In the genomic region with DNA sequence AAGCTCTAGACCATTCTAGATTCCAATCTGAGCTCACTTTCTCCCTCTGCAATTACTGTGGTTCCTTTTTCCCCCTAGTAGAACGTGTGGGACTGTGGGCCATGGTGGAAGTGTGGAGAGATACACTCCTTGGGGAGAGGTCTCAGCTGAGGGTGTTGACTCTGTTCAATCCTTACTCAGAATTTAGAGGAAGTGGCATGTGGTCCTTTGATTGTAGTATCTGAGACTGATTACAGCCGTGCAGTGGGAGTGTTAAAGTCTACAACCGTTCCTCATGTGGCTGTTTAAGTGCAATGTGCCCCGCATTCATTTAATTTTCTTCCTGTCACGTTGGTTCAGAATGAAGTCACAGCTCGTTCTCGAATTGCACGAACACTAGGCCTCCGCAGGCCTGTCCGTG, we compare ENCODE assay signal across 25 mouse cellular contexts. TPM values are rescaled to one million over a fixed set of nuclear protein-coding genes. Genes with fewer than 3 reads are reported as not detected.
DNase-seq lines count a peak whose midpoint lies in the region; ATAC-seq and TF ChIP-seq lines count a peak whose summit lies in the region.
"Had no signal": no experiment of that assay in that cellular context is flagged by ENCODE, and none has a peak within 500 bp of the region (broad histone marks: within the 10 kb centered on the region; RNA-seq: fewer than 3 reads in every experiment).

No protein-coding gene starts in this region.

- no peaks in the 10 kb centered on the region for H3K27me3 ChIP-seq in neural tube, embryonic 11.5 days (ENCODE audit: control insufficient read depth, insufficient read depth, low read length)
- H3K27me3 ChIP-seq in CH12.LX (replicated peaks), result no peaks in the 10 kb centered on the region
- H3K27me3 ChIP-seq in MEL (ENCODE audit: control insufficient read depth in 1 of 2, insufficient read depth in 2 of 2, low read length in 2 of 2), result no peaks in the 10 kb centered on the region
- H3K27me3 ChIP-seq: Patski had no signal

- peak; percentile 8 for DNase-seq in neural tube, embryonic 11.5 days (ENCODE audit: low spot score)
- no peak for DNase-seq in neural tube, embryonic 10.5 days (ENCODE audit: extremely low spot score, low spot score)
- DNase-seq in CH12.LX (ENCODE audit: extremely low read depth) (no peak), MEL (ENCODE audit: low read depth, low spot score) (peak; percentile 66), MEL-GATA-1-ER (ENCODE audit: extremely low read depth, low read depth) (peak; percentile 39), adipocyte (ENCODE audit: low spot score) (no peak)
- no peak for DNase-seq in cerebellum, adult 11 months
- DNase-seq in frontal cortex, adult 2 months (ENCODE audit: extremely low spot score in 1 of 2, low spot score in 1 of 2), result no peak
- DNase-seq: adrenal gland, adult 2 months; adrenal gland, adult 8-10 months; adrenal gland, postnatal 10 days; adrenal gland, postnatal 14 days; adrenal gland, postnatal 25 days; adrenal gland, postnatal 36 days; B cell, adult 2 months; cerebellum, adult 18-20 months; cerebellum, adult 2 months; cerebellum, adult 8-10 months; cerebellum, adult 9-10 months; cerebellum, adult 9-11 months had no signal

- no peaks in the 10 kb centered on the region for H3K4me1 ChIP-seq in neural tube, embryonic 11.5 days (ENCODE audit: control insufficient read depth, insufficient read depth, low read length)
- peaks cover 2 to 5% of the 10 kb centered on the region in 2 experiments; a peak in 2 of 4 replicates for H3K4me1 ChIP-seq in CH12.LX (ENCODE audit: control insufficient read depth in 1 of 2, insufficient read depth in 2 of 2)
- H3K4me1 ChIP-seq in MEL (ENCODE audit: control insufficient read depth in 1 of 2, insufficient read depth in 2 of 2, low read length in 2 of 2), result no peaks in the 10 kb centered on the region; a peak in 1 of 4 replicates

- TF ChIP-seq RAD21 in CH12.LX (IDR thresholded peaks at IDR 0.05; ENCODE audit: low read depth, low read length), result no peak
- no peak for TF ChIP-seq RAD21 in MEL (IDR thresholded peaks at IDR 0.05; ENCODE audit: low read depth, low read length)

- no peak overlapping the region for H3K27ac ChIP-seq in neural tube, embryonic 11.5 days (ENCODE audit: low read depth, low read length)
- peak overlapping the region; percentile 2; the same call in 1 of the 2 replicates for H3K27ac ChIP-seq in CH12.LX (ENCODE audit: insufficient read depth, low read depth)
- no peak overlapping the region for H3K27ac ChIP-seq in MEL (ENCODE audit: control insufficient read depth, low read depth, low read length)

- dilution Hi-C loops in CH12.LX (cut with MboI; ENCODE audit: extremely low pct_ligation_motif_present, extremely low pct_unique_long_range_greater_than_20kb, low sequenced_read_pairs), result no loop called here

- WGBS in neural tube, embryonic 11.5 days, result 94% methylated on average over 10 of the region's 10 CpGs

- TF ChIP-seq CTCF in CH12.LX (conservative IDR thresholded peaks at IDR 0.05 in 1 of 2, IDR thresholded peaks at IDR 0.05 in 1 of 2; ENCODE audit: low read depth in 2 of 2, low read length in 2 of 2), result no peak
- no peak for TF ChIP-seq CTCF in MEL (IDR thresholded peaks at IDR 0.05 in 2 of 3, conservative IDR thresholded peaks at IDR 0.05 in 1 of 3; ENCODE audit: control insufficient read depth in 1 of 3, insufficient read depth in 1 of 3, low read depth in 2 of 3, low read length in 3 of 3, poor library complexity in 1 of 3, severe bottlenecking in 1 of 3)

- H3K4me3 ChIP-seq in neural tube, embryonic 11.5 days (ENCODE audit: low read depth, low read length), result no peak overlapping the region
- H3K4me3 ChIP-seq in CH12.LX (replicated peaks in 1 of 3; ENCODE audit: low read depth in 2 of 3, low read length in 2 of 3, poor library complexity in 1 of 3) (no peak overlapping the region), MEL (ENCODE audit: control insufficient read depth in 1 of 2, insufficient read depth in 1 of 2, low read depth in 2 of 2, low read length in 2 of 2) (no peak overlapping the region)

- in situ Hi-C loops in CH12.LX (cut with MboI; ENCODE audit: low pct_ligation_motif_present, low pct_unique_long_range_greater_than_20kb, low sequenced_read_pairs), result no loop called here

- ATAC-seq in neural tube, embryonic 11.5 days (ENCODE audit: insufficient read depth, low FRiP score, low TSS enrichment), result no peak
- ATAC-seq: activated CD4-positive, CD25-positive, alpha-beta regulatory T cell, adult 4 months; CD4-positive, CD25-positive, alpha-beta regulatory T cell, adult 4 months; Patski had no signal

- H3K79me2 ChIP-seq in CH12.LX (replicated peaks; ENCODE audit: control insufficient read depth, extremely low read depth, insufficient read depth, poor library complexity, severe bottlenecking) (no peaks in the 10 kb centered on the region), MEL (ENCODE audit: control insufficient read depth, insufficient read depth, low read length, poor library complexity) (no peaks in the 10 kb centered on the region)

- no peaks in the 10 kb centered on the region for H3K9me3 ChIP-seq in neural tube, embryonic 11.5 days (ENCODE audit: control insufficient read depth, low read length)
- H3K9me3 ChIP-seq in CH12.LX (replicated peaks; ENCODE audit: low read length), result no peaks in the 10 kb centered on the region
- H3K9me3 ChIP-seq in MEL (replicated peaks; ENCODE audit: insufficient read depth, low read length), result no peaks in the 10 kb centered on the region
- H3K9me3 ChIP-seq: G1E had no signal

- no peak overlapping the region for H3K9ac ChIP-seq in neural tube, embryonic 11.5 days (ENCODE audit: low read length)
- H3K9ac ChIP-seq in CH12.LX (ENCODE audit: insufficient read depth, low read depth), result no peak overlapping the region
- H3K9ac ChIP-seq in MEL (ENCODE audit: control insufficient read depth, low read depth, low read length, poor library complexity, severe bottlenecking), result no peak overlapping the region

- no peak overlapping the region for H3K4me2 ChIP-seq in neural tube, embryonic 11.5 days (ENCODE audit: low read depth)
- H3K4me2 ChIP-seq in CH12.LX (ENCODE audit: insufficient read depth, low read depth, poor library complexity, severe bottlenecking), result no peak overlapping the region

- TF ChIP-seq EP300 in CH12.LX (IDR thresholded peaks at IDR 0.05; ENCODE audit: low read length) (no peak), MEL (IDR thresholded peaks at IDR 0.05; ENCODE audit: low read depth in 1 of 2, low read length in 2 of 2) (peak; percentile 46 to 58; a peak in 2 of 4 replicates)

- peaks cover 47% of the 10 kb centered on the region for H3K36me3 ChIP-seq in neural tube, embryonic 11.5 days (ENCODE audit: control insufficient read depth, insufficient read depth, low read length)
- H3K36me3 ChIP-seq in CH12.LX (replicated peaks in 1 of 2; ENCODE audit: control insufficient read depth in 1 of 2, insufficient read depth in 1 of 2, low read length in 1 of 2), result peaks cover 76 to 94% of the 10 kb centered on the region in 2 experiments
- peaks cover 0 to 36% of the 10 kb centered on the region in 2 experiments; a peak in 3 of 4 replicates for H3K36me3 ChIP-seq in MEL (ENCODE audit: control insufficient read depth in 1 of 2, insufficient read depth in 2 of 2, low read length in 2 of 2)

- no peak for TF ChIP-seq POLR2A in CH12.LX (IDR thresholded peaks at IDR 0.05; ENCODE audit: low read depth, low read length)
- no peak for TF ChIP-seq POLR2A in MEL (IDR thresholded peaks at IDR 0.05; ENCODE audit: control insufficient read depth in 1 of 2, insufficient read depth in 1 of 2, low read depth in 1 of 2, low read length in 2 of 2, poor library complexity in 1 of 2)

RNA-seq across cellular contexts. Expression of gene Irf7, which starts 10.1 kb away (rescaled TPM):
- polyA plus RNA-seq in neural tube, embryonic 11.5 days (2014; fragmentation: Nextera tagmentation; extraction: Ambion mirVana), result 0.56 and 0.78 TPM in 2 replicates
- total RNA-seq in CH12.LX (2012; rRNA removed), result 11.2 and 26.2 TPM in 2 replicates
- total RNA-seq in CH12.LX (2014; rRNA removed), result 10.1 and 10.5 TPM in 2 replicates
- 6.5 and 7.7 TPM in 2 replicates for polyA plus RNA-seq in CH12.LX (2012; ENCODE audit: insufficient read length, low read depth)
- 0.52 and 1.9 TPM in 2 replicates for total RNA-seq in MEL (2012; rRNA removed)
- 1 to 10 TPM in 1 of 2 experiments, not detected in 1; 2.0 TPM for polyA plus RNA-seq in MEL (2012; ENCODE audit: insufficient read depth in 1 of 2, insufficient read length in 2 of 2, low read depth in 1 of 2, low replicate concordance in 2 of 2, missing spikeins in 1 of 2)
- 7.7 and 8.6 TPM in 2 replicates for polyA plus RNA-seq in frontal cortex, adult 2 months (2012; rRNA removed)

RNA-seq across cellular contexts. Expression of gene Cdhr5, which starts 20.4 kb away (rescaled TPM):
- polyA plus RNA-seq in neural tube, embryonic 11.5 days (2014; fragmentation: Nextera tagmentation; extraction: Ambion mirVana), result not detected in 2 replicates
- 1.0 and 1.9 TPM in 2 replicates for total RNA-seq in CH12.LX (2012; rRNA removed)
- 0.31 and 0.35 TPM in 2 replicates for total RNA-seq in CH12.LX (2014; rRNA removed)
- 3.3 and 3.9 TPM in 2 replicates for polyA plus RNA-seq in CH12.LX (2012; ENCODE audit: insufficient read length, low read depth)
- total RNA-seq in MEL (2012; rRNA removed), result not detected in 2 replicates
- not detected for polyA plus RNA-seq in MEL (2012; ENCODE audit: insufficient read depth in 1 of 2, insufficient read length in 2 of 2, low read depth in 1 of 2, low replicate concordance in 2 of 2, missing spikeins in 1 of 2)
- polyA plus RNA-seq in frontal cortex, adult 2 months (2012; rRNA removed), result not detected in 2 replicates
- polyA plus RNA-seq: activated CD4-positive, CD25-positive, alpha-beta regulatory T cell, adult 4 months; CD4-positive, CD25-positive, alpha-beta regulatory T cell, adult 4 months; G1E; Patski had no signal

RNA-seq across cellular contexts. Expression of gene Sct, which starts 22.8 kb away (rescaled TPM):
- polyA plus RNA-seq in neural tube, embryonic 11.5 days (2014; fragmentation: Nextera tagmentation; extraction: Ambion mirVana), result 13.2 and 13.7 TPM in 2 replicates
- total RNA-seq in CH12.LX (2012; rRNA removed) (not detected in 2 replicates), CH12.LX (2014; rRNA removed) (not detected in 2 replicates), MEL (2012; rRNA removed) (not detected in 2 replicates)
- polyA plus RNA-seq in CH12.LX (2012; ENCODE audit: insufficient read length, low read depth) (0.49 TPM in 1 of 2 replicates, not detected in the other), MEL (2012; ENCODE audit: insufficient read depth in 1 of 2, insufficient read length in 2 of 2, low read depth in 1 of 2, low replicate concordance in 2 of 2, missing spikeins in 1 of 2) (not detected)
- 12.4 and 29.9 TPM in 2 replicates for polyA plus RNA-seq in frontal cortex, adult 2 months (2012; rRNA removed)
- total RNA-seq: adrenal gland, adult 18-20 months; adrenal gland, adult 2 months; adrenal gland, postnatal 25 days; G1E had no signal
- polyA plus RNA-seq: activated CD4-positive, CD25-positive, alpha-beta regulatory T cell, adult 4 months; CD4-positive, CD25-positive, alpha-beta regulatory T cell, adult 4 months; G1E; Patski had no signal

RNA-seq across cellular contexts. Expression of gene Phrf1, which starts 27.6 kb away (rescaled TPM):
- polyA plus RNA-seq in neural tube, embryonic 11.5 days (2014; fragmentation: Nextera tagmentation; extraction: Ambion mirVana), result 90.3 and 93.3 TPM in 2 replicates
- total RNA-seq in CH12.LX (2012; rRNA removed) (51.7 and 52.5 TPM in 2 replicates), CH12.LX (2014; rRNA removed) (21.8 and 22.4 TPM in 2 replicates), MEL (2012; rRNA removed) (65.0 and 66.1 TPM in 2 replicates)
- polyA plus RNA-seq in CH12.LX (2012; ENCODE audit: insufficient read length, low read depth) (59.2 and 67.0 TPM in 2 replicates), MEL (2012; ENCODE audit: insufficient read depth in 1 of 2, insufficient read length in 2 of 2, low read depth in 1 of 2, low replicate concordance in 2 of 2, missing spikeins in 1 of 2) (1,000 to 10,000 TPM in 1 of 2 experiments, 10 to 100 TPM in 1; 91.2 to 1,029 TPM)
- 31.0 and 35.1 TPM in 2 replicates for polyA plus RNA-seq in frontal cortex, adult 2 months (2012; rRNA removed)

RNA-seq across cellular contexts. Expression of gene Drd4, which starts 35.6 kb away (rescaled TPM):
- 0.43 and 0.61 TPM in 2 replicates for polyA plus RNA-seq in neural tube, embryonic 11.5 days (2014; fragmentation: Nextera tagmentation; extraction: Ambion mirVana)
- total RNA-seq in CH12.LX (2012; rRNA removed) (not detected in 2 replicates), CH12.LX (2014; rRNA removed) (not detected in 2 replicates), MEL (2012; rRNA removed) (not detected in 2 replicates)
- polyA plus RNA-seq in CH12.LX (2012; ENCODE audit: insufficient read length, low read depth) (not detected in 2 replicates), MEL (2012; ENCODE audit: insufficient read depth in 1 of 2, insufficient read length in 2 of 2, low read depth in 1 of 2, low replicate concordance in 2 of 2, missing spikeins in 1 of 2) (not detected)
- polyA plus RNA-seq in frontal cortex, adult 2 months (2012; rRNA removed), result 0.44 and 0.48 TPM in 2 replicates
- total RNA-seq: adrenal gland, postnatal 25 days had no signal
- polyA plus RNA-seq: activated CD4-positive, CD25-positive, alpha-beta regulatory T cell, adult 4 months; CD4-positive, CD25-positive, alpha-beta regulatory T cell, adult 4 months; G1E; Patski had no signal

Comparison
In these comparisons a context has a peak if more than half of its experiments do, and no peak if none do; other contexts are left out.
1. DNase-seq: peak in neural tube, embryonic 11.5 days (single experiment), MEL (single experiment) and MEL-GATA-1-ER (single experiment); none in neural tube, embryonic 10.5 days (single experiment), CH12.LX (single experiment), cerebellum, adult 11 months (single experiment), adipocyte (single experiment) and frontal cortex, adult 2 months (0 of 2).